Mouse (Mus musculus) ES-E14 (cell line): ENCODE data around the gene Bad.
"Not testable (repeated sequence)": the region's sequence is repeated elsewhere in the genome, so short reads cannot be mapped to it uniquely, and the experiment has no call there.

Experiments used
- HCFC1 ChIP-seq: IDR thresholded peaks from 2 replicates; pipeline ENCODE4 v1.6.1; 2012; ENCODE audit warnings: low read length, inconsistent platforms, borderline replicate concordance; ENCODE audit not compliant: insufficient read depth
- MAFK ChIP-seq: IDR thresholded peaks from 2 replicates; pipeline ENCODE4 v1.6.1; 2014; ENCODE audit warnings: mild to moderate bottlenecking, low read depth, low read length, inconsistent platforms; ENCODE audit not compliant: insufficient read depth
- ZC3H11A ChIP-seq: IDR thresholded peaks from 2 replicates; pipeline ENCODE4 v1.6.1; 2012; ENCODE audit warnings: low read depth, mild to moderate bottlenecking, inconsistent platforms, low read length, borderline replicate concordance

DNA sequence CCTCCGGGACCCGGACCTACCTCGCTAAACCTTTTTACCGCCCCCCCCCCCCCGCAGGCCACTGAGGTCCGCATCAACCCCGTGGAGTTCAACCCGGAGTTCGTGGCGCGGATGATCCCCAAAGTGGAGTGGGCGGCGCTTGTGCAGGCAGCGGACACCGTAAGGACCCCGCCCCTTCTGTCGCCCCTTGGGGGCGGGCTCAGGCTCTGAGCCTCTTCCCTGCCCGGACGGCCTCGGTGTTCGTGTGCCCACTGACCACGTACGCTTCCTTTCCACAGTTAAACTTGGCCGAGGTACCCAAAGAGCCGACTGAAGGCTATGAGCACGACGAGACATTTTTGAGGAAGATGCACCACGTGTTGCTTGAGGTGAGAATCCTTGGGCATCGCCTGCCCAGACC lies 31.4 kb upstream of the Bad start:
- TF ChIP-seq MAFK, ZC3H11A, HCFC1: not testable (repeated sequence)
